ENCODE assay signal across 11 mouse cellular contexts in the genomic region with DNA sequence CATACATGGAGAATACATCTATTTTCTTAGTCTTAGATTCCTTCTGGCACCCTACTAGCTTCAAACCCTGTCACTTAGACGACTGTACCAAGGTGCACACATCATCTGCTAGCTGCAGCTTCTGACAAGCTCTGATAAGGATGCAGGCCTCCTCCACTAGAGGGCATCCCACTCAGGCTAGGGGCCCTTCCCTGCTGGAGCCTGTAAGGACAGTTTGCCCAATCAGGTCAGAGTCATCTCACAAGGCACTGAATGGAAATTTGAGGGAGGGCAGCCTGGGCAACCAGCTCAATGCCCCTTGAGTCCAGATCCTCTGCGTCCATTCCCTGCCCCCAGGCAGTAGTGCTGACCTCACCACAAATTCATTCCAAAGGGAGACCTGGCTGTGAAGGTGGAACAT. TPM values are rescaled to one million over a fixed set of nuclear protein-coding genes. Genes with fewer than 3 reads are reported as not detected.
DNase-seq lines count a peak whose midpoint lies in the region; ATAC-seq and TF ChIP-seq lines count a peak whose summit lies in the region.
"Not testable (repeated sequence)": the region's sequence is repeated elsewhere in the genome, so short reads cannot be mapped to it uniquely, and the experiment has no call there.
"Had no signal": no experiment of that assay in that cellular context is flagged by ENCODE, and none has a peak within 500 bp of the region (broad histone marks: within the 10 kb centered on the region; RNA-seq: fewer than 3 reads in every experiment).

No protein-coding gene starts in this region.

- DNase-seq in adrenal gland, postnatal 36 days: peak; percentile 72 to 82
- DNase-seq in embryo, embryonic 10 days (ENCODE audit: low spot score): peak; percentile 78
- peak; percentile 44 to 59 for DNase-seq in heart, adult 18-20 months
- DNase-seq in liver, postnatal 0 days: peak; percentile 55
- DNase-seq in neural tube, embryonic 10.5 days (ENCODE audit: extremely low spot score, low spot score): peak; percentile 44
- DNase-seq in thymus, postnatal 0 days (ENCODE audit: low spot score): peak; percentile 37

- H3K9me3 ChIP-seq in ES-Bruce4 (replicated peaks; ENCODE audit: control insufficient read depth, insufficient read depth, low read length, poor library complexity, severe bottlenecking); kidney, embryonic 16.5 days (ENCODE audit: low read length); liver, postnatal 0 days (ENCODE audit: low read length): not testable (repeated sequence)

- H3K4me2 ChIP-seq in kidney, embryonic 16.5 days (replicated peaks; ENCODE audit: low read depth, low read length); liver, postnatal 0 days (ENCODE audit: low read depth, low read length): not testable (repeated sequence)

- H3K4me3 ChIP-seq in ES-Bruce4 (ENCODE audit: low read depth, low read length); kidney, embryonic 16.5 days (ENCODE audit: low read length); liver, postnatal 0 days (ENCODE audit: low read depth, low read length): not testable (repeated sequence)

- WGBS in kidney, embryonic 16.5 days: 31% methylated on average over 2 of the region's 2 CpGs
- WGBS in liver, postnatal 0 days (ENCODE audit: insufficient replicate concordance): 33% methylated on average over 2 of the region's 2 CpGs

- 0 out of 2 replicates have a peak, but pooled peaks have one; percentile 12 for ATAC-seq in kidney, embryonic 16.5 days (ENCODE audit: low FRiP score, low TSS enrichment)
- ATAC-seq in liver, postnatal 0 days: not testable (repeated sequence)

- not testable (repeated sequence) for H3K4me1 ChIP-seq in ES-Bruce4 (ENCODE audit: control insufficient read depth, insufficient read depth, low read length); kidney, embryonic 16.5 days (ENCODE audit: insufficient read depth, low read length); liver, postnatal 0 days (ENCODE audit: insufficient read depth)

- not testable (repeated sequence) for H3K9ac ChIP-seq in ES-Bruce4 (ENCODE audit: low read depth, poor library complexity, severe bottlenecking); kidney, embryonic 16.5 days (replicated peaks; ENCODE audit: low read length); liver, postnatal 0 days (replicated peaks)

- peak; percentile 69 for TF ChIP-seq CTCF in ES-Bruce4 (IDR thresholded peaks at IDR 0.05; ENCODE audit: low read depth, low read length)
- peak; percentile 64 for TF ChIP-seq CTCF in liver, postnatal 0 days (IDR thresholded peaks at IDR 0.05; ENCODE audit: low read depth)

- H3K27ac ChIP-seq in ES-Bruce4 (ENCODE audit: insufficient read depth, low read length); kidney, embryonic 16.5 days (ENCODE audit: low read length); liver, postnatal 0 days (ENCODE audit: low read depth): not testable (repeated sequence)

- H3K27me3 ChIP-seq in ES-Bruce4 (ENCODE audit: control insufficient read depth, insufficient read depth, low read length, poor library complexity, severe bottlenecking); kidney, embryonic 16.5 days (ENCODE audit: insufficient read depth, low read length); liver, postnatal 0 days (ENCODE audit: insufficient read depth, low read length): not testable (repeated sequence)

- H3K36me3 ChIP-seq in ES-Bruce4 (ENCODE audit: control insufficient read depth, insufficient read depth, low read length, poor library complexity, severe bottlenecking): peaks cover 11% of the 10 kb centered on the region
- peaks cover 34% of the 10 kb centered on the region for H3K36me3 ChIP-seq in kidney, embryonic 16.5 days (ENCODE audit: insufficient read depth, low read length)
- H3K36me3 ChIP-seq in liver, postnatal 0 days (replicated peaks; ENCODE audit: insufficient read depth, low read length): peaks cover 39% of the 10 kb centered on the region

- TF ChIP-seq POLR2A in ES-Bruce4 (IDR thresholded peaks at IDR 0.05; ENCODE audit: insufficient read depth, low read length): not testable (repeated sequence)

- not testable (repeated sequence) for TF ChIP-seq EP300 in ES-Bruce4 (IDR thresholded peaks at IDR 0.05; ENCODE audit: insufficient read depth, low read depth, low read length); liver, postnatal 0 days (IDR thresholded peaks at IDR 0.05; ENCODE audit: low read depth)

RNA-seq across cellular contexts. Expression of gene Gosr2, which starts 20.7 kb away (rescaled TPM):
- polyA plus RNA-seq in ES-Bruce4 (2011; ENCODE audit: insufficient read depth, insufficient read length, low read depth, missing spikeins): 38.5 and 41.8 TPM in 2 replicates
- 10 to 100 TPM; 90.4 to 93.9 TPM for total RNA-seq in adrenal gland, postnatal 36 days (2021)
- total RNA-seq in heart, adult 18-20 months (2021): 10 to 100 TPM; 31.1 to 32.8 TPM
- 91.1 and 92.2 TPM in 2 replicates for polyA plus RNA-seq in kidney, embryonic 16.5 days (2015; fragmentation: Nextera tagmentation; extraction: Ambion mirVana)
- 39.3 and 43.1 TPM in 2 replicates for polyA plus RNA-seq in liver, postnatal 0 days (2015; fragmentation: Nextera tagmentation; extraction: Ambion mirVana)
- polyA plus RNA-seq in thymus, postnatal 0 days (2015; fragmentation: Nextera tagmentation; extraction: Ambion mirVana): 87.5 and 91.5 TPM in 2 replicates

RNA-seq across cellular contexts. Expression of gene Rprml, which starts 27.7 kb away (rescaled TPM):
- not detected in 2 replicates for polyA plus RNA-seq in ES-Bruce4 (2011; ENCODE audit: insufficient read depth, insufficient read length, low read depth, missing spikeins)
- under 1 TPM in 1 of 2 experiments, not detected in 1; 0.40 TPM for total RNA-seq in adrenal gland, postnatal 36 days (2021)
- not detected for total RNA-seq in heart, adult 18-20 months (2021)
- not detected in 2 replicates for polyA plus RNA-seq in kidney, embryonic 16.5 days (2015; fragmentation: Nextera tagmentation; extraction: Ambion mirVana)
- polyA plus RNA-seq in liver, postnatal 0 days (2015; fragmentation: Nextera tagmentation; extraction: Ambion mirVana): not detected in 2 replicates
- polyA plus RNA-seq in thymus, postnatal 0 days (2015; fragmentation: Nextera tagmentation; extraction: Ambion mirVana): not detected in 2 replicates
- polyA plus RNA-seq: hindbrain, embryonic 12.5 days had no signal

RNA-seq across cellular contexts. Expression of gene Lyzl6, which starts 38.4 kb away (rescaled TPM):
- not detected in 2 replicates for polyA plus RNA-seq in ES-Bruce4 (2011; ENCODE audit: insufficient read depth, insufficient read length, low read depth, missing spikeins)
- not detected for total RNA-seq in adrenal gland, postnatal 36 days (2021)
- total RNA-seq in heart, adult 18-20 months (2021): not detected
- not detected in 2 replicates for polyA plus RNA-seq in kidney, embryonic 16.5 days (2015; fragmentation: Nextera tagmentation; extraction: Ambion mirVana)
- polyA plus RNA-seq in liver, postnatal 0 days (2015; fragmentation: Nextera tagmentation; extraction: Ambion mirVana): not detected in 2 replicates
- not detected in 2 replicates for polyA plus RNA-seq in thymus, postnatal 0 days (2015; fragmentation: Nextera tagmentation; extraction: Ambion mirVana)
- total RNA-seq: adrenal gland, postnatal 4 days had no signal
- polyA plus RNA-seq: hindbrain, embryonic 12.5 days; midbrain, embryonic 13.5 days had no signal

RNA-seq across cellular contexts. Expression of gene Gm884, which starts 56.1 kb away (rescaled TPM):
- polyA plus RNA-seq in ES-Bruce4 (2011; ENCODE audit: insufficient read depth, insufficient read length, low read depth, missing spikeins): not detected in 2 replicates
- not detected for total RNA-seq in adrenal gland, postnatal 36 days (2021)
- total RNA-seq in heart, adult 18-20 months (2021): not detected
- not detected in 2 replicates for polyA plus RNA-seq in kidney, embryonic 16.5 days (2015; fragmentation: Nextera tagmentation; extraction: Ambion mirVana)
- not detected in 2 replicates for polyA plus RNA-seq in liver, postnatal 0 days (2015; fragmentation: Nextera tagmentation; extraction: Ambion mirVana)
- polyA plus RNA-seq in thymus, postnatal 0 days (2015; fragmentation: Nextera tagmentation; extraction: Ambion mirVana): not detected in 2 replicates
- total RNA-seq: adrenal gland, postnatal 4 days had no signal
- polyA plus RNA-seq: hindbrain, embryonic 12.5 days; midbrain, embryonic 13.5 days had no signal
